Mouse (Mus musculus): ENCODE results near the gene Kti12.

Gene Kti12

GRCm38 (mm10) chr4:108873746-108874145 is 26.2 kb downstream of the Kti12 start:
- no peak for DNase-seq

- DNase-seq, result no peak
These were observed 30.3 kb downstream of the Kti12 start for GRCm38 (mm10) chr4:108877901-108878300.

GRCm38 (mm10) chr4:108878963-108879822 is 31.6 kb downstream of the Kti12 start, which contains the start of gene Rab3b:
Gene Rab3b, plus strand, starts transcription at chr4:108879063.
- DNase-seq, result peak; percentile 43

DNA sequence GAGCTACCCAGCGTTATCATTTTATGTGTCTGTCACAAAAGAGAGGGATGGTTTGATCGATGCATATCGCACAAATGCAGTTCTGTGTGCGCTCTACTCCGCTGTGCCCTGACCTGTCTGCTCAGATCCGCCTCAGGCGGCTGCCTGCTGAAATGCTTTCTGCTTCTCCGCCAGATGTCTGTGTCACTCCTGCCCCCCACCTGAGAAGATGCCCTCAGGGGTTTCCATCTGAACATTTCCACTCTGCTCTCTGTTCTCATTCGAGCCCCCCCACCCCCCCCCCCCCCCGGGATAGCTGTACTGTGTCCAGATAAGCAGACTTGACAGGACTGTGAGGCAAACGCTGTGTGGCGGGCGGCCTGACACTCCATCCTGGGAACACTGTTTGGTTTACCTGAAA is 36.2 kb downstream of the Kti12 start:
- DNase-seq, result no peak

GRCm38 (mm10) chr4:108887456-108887855 is 39.9 kb downstream of the Kti12 start:
- no peak for DNase-seq

DNA sequence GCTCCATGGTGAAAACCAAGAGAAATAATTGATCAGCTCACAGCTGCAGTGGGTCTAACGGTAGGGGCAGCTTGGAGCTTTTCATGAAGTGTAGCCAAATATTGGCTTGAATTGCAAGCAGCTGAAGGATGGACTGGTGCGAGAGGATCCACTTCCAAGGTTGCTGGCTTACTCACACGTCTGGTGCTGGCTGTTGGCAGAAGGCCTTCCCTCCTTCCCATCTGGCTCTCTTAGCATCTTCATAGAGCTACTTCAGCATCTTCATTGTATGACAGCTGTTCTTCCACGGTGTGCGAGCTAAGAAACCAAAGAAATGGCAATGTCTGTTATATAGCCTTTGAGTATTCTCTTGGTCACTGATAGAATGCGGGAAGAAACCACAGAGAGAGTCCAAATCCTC is 43.3 kb downstream of the Kti12 start:
- peak; percentile 28 for DNase-seq
